Mouse (Mus musculus): ENCODE data around the gene Hmga2. TPM values are rescaled to one million over a fixed set of nuclear protein-coding genes. Genes with fewer than 3 reads are reported as not detected.

Hmga2 gene
- polyA plus RNA-seq, 1 experiment from 2014 or later = 12.4 TPM

GRCm38 (mm10) chr10:120424015-120424414, 52.3 kb downstream of the Hmga2 start:
- H3K4me1 ChIP-seq = peaks cover 75% of the 10 kb centered on the region
- no peaks in the 10 kb centered on the region for H3K36me3 ChIP-seq

DNA sequence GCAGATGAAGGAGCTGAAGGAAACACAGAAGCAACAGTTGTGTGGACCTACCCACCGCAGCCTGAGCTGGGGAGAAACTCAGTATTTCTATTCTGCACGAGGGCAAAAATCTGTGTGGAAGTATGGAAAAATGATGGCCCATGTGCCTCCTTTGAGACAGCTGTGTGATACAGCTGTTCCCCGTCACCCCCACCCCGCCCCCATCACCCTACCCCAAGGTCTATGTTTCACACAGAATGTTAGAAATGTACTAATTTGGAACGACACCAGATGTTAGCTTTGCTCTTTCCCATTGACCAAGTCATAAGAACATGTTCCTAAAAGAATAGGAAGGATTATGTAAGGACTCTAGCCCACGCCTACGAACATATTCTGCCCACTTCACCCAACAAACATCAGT, 53.0 kb downstream of the Hmga2 start:
- no peaks in the 10 kb centered on the region for H3K36me3 ChIP-seq
- H3K4me3 ChIP-seq = no peak overlapping the region
- H3K9me3 ChIP-seq = no peaks in the 10 kb centered on the region
- H3K9ac ChIP-seq = no peak overlapping the region
- H3K4me2 ChIP-seq = no peak overlapping the region
- H3K27me3 ChIP-seq (replicated peaks) = no peaks in the 10 kb centered on the region
- H3K27ac ChIP-seq (replicated peaks) = peak overlapping the region; percentile 92
- H3K4me1 ChIP-seq = peaks cover 75% of the 10 kb centered on the region
- no peak for ATAC-seq (ENCODE audit: extremely low read depth, insufficient number of reproducible peaks, low FRiP score, low TSS enrichment)
- 64% methylated on average over 7 of the region's 7 CpGs for whole genome bisulfite sequencing

More at GRCm38 (mm10) chr10:120424015-120424414, 52.3 kb downstream of the Hmga2 start:
- Histone ChIP-seq H3K4me3 (no peak overlapping the region), H3K27ac (replicated peaks) (peak overlapping the region; percentile 92; the same call in 1 of the 2 replicates), H3K27me3 (replicated peaks) (no peaks in the 10 kb centered on the region), H3K4me2 (no peak overlapping the region), H3K9me3 (no peaks in the 10 kb centered on the region), H3K9ac (no peak overlapping the region)
- WGBS = 11% methylated on average over 9 of the region's 9 CpGs
- no peak for ATAC-seq (ENCODE audit: extremely low read depth, insufficient number of reproducible peaks, low FRiP score, low TSS enrichment)

- H3K4me1 ChIP-seq = peaks cover 76% of the 10 kb centered on the region
- no peak overlapping the region for H3K4me3 ChIP-seq
- 56% methylated on average over 4 of the region's 4 CpGs for WGBS
- ATAC-seq (ENCODE audit: extremely low read depth, insufficient number of reproducible peaks, low FRiP score, low TSS enrichment) = no peak
- no peaks in the 10 kb centered on the region for H3K9me3 ChIP-seq
- H3K36me3 ChIP-seq = no peaks in the 10 kb centered on the region
- H3K27ac ChIP-seq (replicated peaks) = peak overlapping the region; percentile 92
- H3K4me2 ChIP-seq = peak overlapping the region; percentile 54; the same call in 1 of the 2 replicates
- H3K9ac ChIP-seq = peak overlapping the region; percentile 29; the same call in 1 of the 2 replicates
- H3K27me3 ChIP-seq (replicated peaks) = no peaks in the 10 kb centered on the region
Measured at GRCm38 (mm10) chr10:120422820-120423219, 53.4 kb downstream of the Hmga2 start.

DNA sequence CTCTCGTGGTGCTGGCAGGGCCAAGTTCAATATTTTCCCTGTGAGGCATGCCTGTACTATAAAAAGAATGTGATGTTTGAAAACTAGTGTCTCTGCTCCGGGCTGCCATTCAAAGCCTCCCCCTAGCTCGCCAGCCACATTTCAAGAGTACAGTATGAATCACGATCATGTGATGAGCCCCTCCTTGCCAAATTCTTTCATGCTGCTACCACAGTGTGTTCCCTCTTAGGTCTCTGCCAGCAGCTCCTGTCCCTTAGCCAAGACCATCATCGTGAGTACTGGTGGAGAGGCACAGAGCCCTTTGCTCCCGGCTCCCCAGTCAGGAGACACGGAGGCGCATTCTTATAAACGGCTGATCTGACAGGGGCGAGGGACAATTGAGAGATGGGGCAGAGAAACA, 54.2 kb downstream of the Hmga2 start:
- Histone ChIP-seq H3K36me3 (no peaks in the 10 kb centered on the region), H3K27me3 (replicated peaks) (no peaks in the 10 kb centered on the region), H3K9ac (peak overlapping the region; percentile 29; the same call in 1 of the 2 replicates), H3K27ac (replicated peaks) (peak overlapping the region; percentile 92), H3K4me2 (peak overlapping the region; percentile 54), H3K4me1 (peaks cover 83% of the 10 kb centered on the region), H3K9me3 (no peaks in the 10 kb centered on the region), H3K4me3 (peak overlapping the region; percentile 17; the same call in 1 of the 2 replicates)
- ATAC-seq (ENCODE audit: extremely low read depth, insufficient number of reproducible peaks, low FRiP score, low TSS enrichment) = peak; percentile 71
- whole genome bisulfite sequencing = 9% methylated on average over 10 of the region's 10 CpGs

GRCm38 (mm10) chr10:120420971-120421629, 55.2 kb downstream of the Hmga2 start:
- Histone ChIP-seq H3K4me1 (peaks cover 86% of the 10 kb centered on the region), H3K36me3 (no peaks in the 10 kb centered on the region), H3K27me3 (replicated peaks) (no peaks in the 10 kb centered on the region), H3K9me3 (no peaks in the 10 kb centered on the region), H3K27ac (replicated peaks) (peak overlapping the region; percentile 92), H3K4me2 (peak overlapping the region; percentile 27; the same call in 1 of the 2 replicates), H3K9ac (no peak overlapping the region), H3K4me3 (no peak overlapping the region)
- ATAC-seq (ENCODE audit: extremely low read depth, insufficient number of reproducible peaks, low FRiP score, low TSS enrichment) = no peak
- WGBS = 66% methylated on average over 15 of the region's 15 CpGs

GRCm38 (mm10) chr10:120418738-120419523, 57.3 kb downstream of the Hmga2 start:
- WGBS = 62% methylated on average over 16 of the region's 16 CpGs
- Histone ChIP-seq H3K4me2 (no peak overlapping the region), H3K36me3 (peaks cover 14% of the 10 kb centered on the region), H3K27ac (replicated peaks) (no peak overlapping the region), H3K9ac (peak overlapping the region; percentile 28; the same call in 1 of the 2 replicates), H3K4me3 (no peak overlapping the region), H3K9me3 (no peaks in the 10 kb centered on the region), H3K4me1 (peaks cover 72% of the 10 kb centered on the region), H3K27me3 (replicated peaks) (no peaks in the 10 kb centered on the region)
- no peak for ATAC-seq (ENCODE audit: extremely low read depth, insufficient number of reproducible peaks, low FRiP score, low TSS enrichment)

- H3K4me2 ChIP-seq = peak overlapping the region; percentile 55; the same call in 1 of the 2 replicates
- H3K36me3 ChIP-seq = peaks cover 17% of the 10 kb centered on the region
- no peak for ATAC-seq (ENCODE audit: extremely low read depth, insufficient number of reproducible peaks, low FRiP score, low TSS enrichment)
- no peak overlapping the region for H3K4me3 ChIP-seq
- H3K27ac ChIP-seq (replicated peaks) = peak overlapping the region; percentile 84
- no peaks in the 10 kb centered on the region for H3K27me3 ChIP-seq (replicated peaks)
- H3K9me3 ChIP-seq = no peaks in the 10 kb centered on the region
- H3K4me1 ChIP-seq = peaks cover 65% of the 10 kb centered on the region
- WGBS = 68% methylated on average over 7 of the region's 7 CpGs
- H3K9ac ChIP-seq = peak overlapping the region; percentile 62
Measured at GRCm38 (mm10) chr10:120418211-120418610, 58.1 kb downstream of the Hmga2 start.

- H3K4me3 ChIP-seq = no peak overlapping the region
- H3K4me2 ChIP-seq = peak overlapping the region; percentile 55
- peaks cover 17% of the 10 kb centered on the region for H3K36me3 ChIP-seq
- H3K27ac ChIP-seq (replicated peaks) = peak overlapping the region; percentile 84
- no peaks in the 10 kb centered on the region for H3K9me3 ChIP-seq
- no peak for ATAC-seq (ENCODE audit: extremely low read depth, insufficient number of reproducible peaks, low FRiP score, low TSS enrichment)
- H3K9ac ChIP-seq = peak overlapping the region; percentile 62
- no peaks in the 10 kb centered on the region for H3K27me3 ChIP-seq (replicated peaks)
- H3K4me1 ChIP-seq = peaks cover 59% of the 10 kb centered on the region
- WGBS = 17% methylated on average over 7 of the region's 7 CpGs
Measured at GRCm38 (mm10) chr10:120417488-120418118, 58.7 kb downstream of the Hmga2 start.

DNA sequence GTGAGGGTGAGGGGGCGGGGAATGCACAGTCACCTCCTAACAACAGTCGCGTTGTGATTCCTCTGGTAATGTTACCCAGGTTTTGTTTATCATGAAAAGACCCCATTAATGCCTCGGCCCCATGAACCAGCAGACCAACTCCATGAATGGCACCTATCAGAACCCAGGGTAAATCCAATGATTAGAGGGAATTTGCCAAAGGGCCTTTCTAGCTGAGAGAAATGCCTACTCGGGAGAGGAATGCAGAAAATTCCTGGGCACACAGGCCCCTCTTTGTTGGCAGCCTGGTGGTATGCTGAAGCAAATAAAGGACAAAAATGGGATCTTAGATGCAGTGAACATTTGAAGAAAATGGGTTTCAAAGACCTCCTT, 59.2 kb downstream of the Hmga2 start:
- H3K4me1 ChIP-seq = peaks cover 54% of the 10 kb centered on the region
- no peak for ATAC-seq (ENCODE audit: extremely low read depth, insufficient number of reproducible peaks, low FRiP score, low TSS enrichment)
- peak overlapping the region; percentile 55; the same call in 1 of the 2 replicates for H3K4me2 ChIP-seq

DNA sequence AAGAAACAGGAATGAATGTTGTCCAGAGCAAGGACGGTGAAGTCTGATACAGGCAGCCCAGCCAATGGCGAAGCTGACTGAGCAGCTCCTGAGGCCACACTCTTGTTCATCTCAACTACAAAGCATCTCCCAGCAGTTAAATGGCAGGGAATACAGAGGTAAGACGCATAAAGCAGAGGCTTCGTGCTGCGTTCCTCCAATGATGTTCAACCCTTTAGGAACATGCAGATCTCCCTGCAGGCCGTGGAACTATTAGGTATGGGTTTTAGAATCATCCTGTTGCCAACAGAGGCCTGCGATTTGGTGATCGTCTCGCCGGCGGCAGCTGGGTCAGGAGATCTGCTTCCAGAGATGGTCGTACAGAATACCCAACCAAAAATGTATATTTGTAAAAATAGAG, 59.6 kb downstream of the Hmga2 start:
- 75% methylated on average over 12 of the region's 12 CpGs for WGBS
- Histone ChIP-seq H3K9me3 (no peaks in the 10 kb centered on the region), H3K4me3 (no peak overlapping the region), H3K9ac (no peak overlapping the region), H3K36me3 (peaks cover 17% of the 10 kb centered on the region), H3K27me3 (replicated peaks) (no peaks in the 10 kb centered on the region), H3K4me1 (peaks cover 52% of the 10 kb centered on the region), H3K4me2 (no peak overlapping the region), H3K27ac (replicated peaks) (0 out of 2 replicates have a peak overlapping the region, but pooled peaks have one; percentile 34)
- no peak for ATAC-seq (ENCODE audit: extremely low read depth, insufficient number of reproducible peaks, low FRiP score, low TSS enrichment)

More for the DNA sequence above, 59.2 kb downstream of the Hmga2 start:
- Histone ChIP-seq H3K9me3 (no peaks in the 10 kb centered on the region), H3K27me3 (replicated peaks) (no peaks in the 10 kb centered on the region), H3K9ac (no peak overlapping the region), H3K4me3 (no peak overlapping the region), H3K27ac (replicated peaks) (peak overlapping the region; percentile 84), H3K36me3 (peaks cover 17% of the 10 kb centered on the region)
- 45% methylated on average over 5 of the region's 5 CpGs for WGBS

GRCm38 (mm10) chr10:120412215-120412614, 64.1 kb downstream of the Hmga2 start:
- peaks cover 17% of the 10 kb centered on the region for H3K36me3 ChIP-seq
- no peak overlapping the region for H3K9ac ChIP-seq
- WGBS = 77% methylated on average over 5 of the region's 5 CpGs
- no peak for ATAC-seq (ENCODE audit: extremely low read depth, insufficient number of reproducible peaks, low FRiP score, low TSS enrichment)
- no peaks in the 10 kb centered on the region for H3K27me3 ChIP-seq (replicated peaks)
- no peak overlapping the region for H3K4me2 ChIP-seq
- H3K4me1 ChIP-seq = peaks cover 45% of the 10 kb centered on the region
- no peak overlapping the region for H3K4me3 ChIP-seq
- H3K27ac ChIP-seq (replicated peaks) = no peak overlapping the region
- H3K9me3 ChIP-seq = no peaks in the 10 kb centered on the region
